Mouse (Mus musculus) lung, adult 2 months (tissue): ENCODE results near the gene Olfr263. TPM values are rescaled to one million over a fixed set of nuclear protein-coding genes. Genes with fewer than 3 reads are reported as not detected.

Experiments
- DNase-seq: peaks from one replicate; pipeline ENCODE4 v3.0.0; 2022
- H3K4me1 ChIP-seq: fragments of 200-500 bp; 2 replicates; pipeline ENCODE4 v1.6.1; 2011; ENCODE audit warnings: low read length; ENCODE audit not compliant: control insufficient read depth, insufficient read depth
- H3K4me3 ChIP-seq: fragments of 200-500 bp; replicated peaks from 2 replicates; pipeline ENCODE3; 2011; ENCODE audit warnings: low read depth, mild to moderate bottlenecking, control low read depth, low read length; ENCODE audit errors: extremely low read depth
- CTCF ChIP-seq: fragments of 200-500 bp; IDR thresholded peaks from 2 replicates; pipeline ENCODE4 v1.5.1; 2011; ENCODE audit warnings: mild to moderate bottlenecking, low read length, control low read depth; ENCODE audit not compliant: insufficient read depth
- POLR2A ChIP-seq: fragments of 200-500 bp; IDR thresholded peaks from 2 replicates; pipeline ENCODE4 v1.6.1; 2011; ENCODE audit warnings: low read depth, mild to moderate bottlenecking, control low read depth, low read length, borderline replicate concordance; ENCODE audit errors: extremely low read depth
- WGBS: fragments of 180-500 bp; shearing (Covaris S2); methylation state at CpG from one replicate; pipeline ENCODE4 v1.1.7; 2018; 5-methylcytosine and 5-hydroxymethylcytosine counted together
- polyA plus RNA-seq: library from polyadenylated mRNA; depleted of rRNA; stranded (reverse); fragments of >200 nt; gene quantifications from 2 replicates; pipeline ENCODE4 v1.2.3, GENCODE M21; 2012

Olfr263 gene
- polyA plus RNA-seq, 1 experiment: not detected

DNA sequence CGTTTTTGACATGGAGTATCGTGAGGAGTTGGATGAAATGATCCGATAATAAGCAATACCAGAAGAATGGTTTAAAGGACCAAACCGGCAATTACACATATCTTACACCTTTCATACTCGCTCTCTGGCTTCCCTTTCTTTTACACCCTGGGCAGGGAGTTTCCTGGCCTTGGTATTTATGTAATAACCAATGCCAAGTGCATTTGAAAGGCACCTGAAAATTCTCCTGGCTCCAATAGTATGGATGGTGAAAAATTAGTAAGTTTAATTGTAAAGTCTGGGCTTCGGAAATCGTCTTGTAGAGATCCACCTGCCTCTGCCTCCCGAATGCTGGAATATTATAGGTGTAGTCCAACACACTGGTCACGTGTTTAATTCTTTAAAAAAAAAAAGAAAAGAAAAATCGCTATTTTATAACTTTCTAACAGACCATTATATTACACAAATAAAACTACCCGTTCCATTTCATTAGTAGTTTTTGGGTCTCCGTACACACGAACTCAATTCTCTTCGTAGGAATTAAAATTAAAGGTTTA is 39.8 kb downstream of the Olfr263 start:
- 1% methylated on average over 14 of the region's 14 CpGs for WGBS
- TF ChIP-seq POLR2A (no peak), CTCF (no peak)
- DNase-seq: no peak

DNA sequence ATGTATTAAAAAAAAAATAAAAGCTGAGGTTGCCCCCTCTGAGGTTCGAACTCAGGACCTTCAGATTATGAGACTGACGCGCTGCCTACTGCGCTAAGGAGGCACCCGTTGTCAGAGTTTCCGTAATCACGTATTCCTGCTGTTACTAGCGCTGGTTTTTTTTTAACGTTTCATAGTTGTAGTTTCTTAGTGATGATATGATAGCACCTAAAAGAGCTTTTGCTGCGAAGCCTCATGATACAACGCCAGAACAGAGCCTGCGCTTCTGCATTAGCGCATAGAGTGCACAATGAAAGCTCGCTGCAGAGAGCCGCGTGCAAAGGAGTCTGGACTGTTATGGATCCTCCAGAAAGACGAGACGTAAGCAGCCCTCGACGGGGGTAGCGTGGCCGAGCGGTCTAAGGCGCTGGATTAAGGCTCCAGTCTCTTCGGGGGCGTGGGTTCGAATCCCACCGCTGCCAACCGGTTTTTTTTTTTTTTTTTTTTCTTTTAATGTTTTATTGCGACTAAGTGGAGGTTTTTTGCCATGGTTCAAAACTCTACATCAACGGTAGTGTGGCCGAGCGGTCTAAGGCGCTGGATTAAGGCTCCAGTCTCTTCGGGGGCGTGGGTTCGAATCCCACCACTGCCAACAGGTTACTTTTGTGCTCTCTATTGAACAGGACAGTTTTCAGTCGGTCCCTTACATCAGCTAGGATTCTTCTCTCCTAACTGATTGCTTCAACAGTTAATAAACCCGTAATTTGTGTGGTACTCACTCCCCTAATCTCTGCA is 40.4 kb downstream of the Olfr263 start:
- TF ChIP-seq POLR2A: no peak
- peak; percentile 76 for DNase-seq
- 2% methylated on average over 39 of the region's 39 CpGs for WGBS
- Histone ChIP-seq H3K4me3 (peak overlapping the region; percentile 74), H3K4me1 (no peaks in the 10 kb centered on the region; the same call in 1 of the 2 replicates)

More for the DNA sequence above, 39.8 kb downstream of the Olfr263 start:
- no peaks in the 10 kb centered on the region; the same call in 1 of the 2 replicates for H3K4me1 ChIP-seq
- H3K4me3 ChIP-seq: peak overlapping the region; percentile 71

DNA sequence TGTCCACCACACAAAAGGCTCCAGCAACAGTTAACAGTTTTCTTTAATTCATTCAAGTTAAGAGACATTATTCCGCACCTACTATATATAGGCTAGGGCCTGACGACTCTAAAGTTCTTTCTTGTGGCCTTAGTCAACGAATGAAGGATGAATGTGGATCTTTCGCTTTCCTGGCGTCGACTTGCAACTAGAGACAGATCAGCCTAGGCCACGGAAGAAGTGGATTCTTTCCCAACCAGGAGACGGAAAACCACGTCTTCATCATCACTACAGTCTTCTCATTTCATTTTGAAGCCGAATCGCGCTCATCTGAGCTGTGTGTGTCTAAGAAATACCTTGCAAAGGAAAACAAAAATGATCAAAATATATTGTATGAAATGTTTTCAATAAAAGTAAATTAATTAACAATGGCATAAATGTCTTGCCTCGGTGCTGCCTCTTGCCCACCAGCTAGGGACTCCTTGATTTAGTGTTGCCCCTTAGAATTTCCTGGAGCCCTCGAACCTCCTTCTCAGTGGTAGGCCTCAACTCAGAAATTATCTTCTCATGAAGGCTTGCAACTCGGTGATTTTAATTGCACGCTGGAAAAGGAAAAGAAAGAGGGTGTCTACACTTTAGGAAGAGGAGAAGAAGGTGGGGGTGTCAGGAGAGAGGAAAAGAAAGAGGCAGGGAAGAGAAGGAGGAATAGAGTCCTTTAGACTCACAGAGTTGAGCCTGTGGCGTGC is 41.2 kb downstream of the Olfr263 start:
- no peak for TF ChIP-seq POLR2A
- TF ChIP-seq CTCF: no peak
- Histone ChIP-seq H3K4me1 (no peaks in the 10 kb centered on the region; the same call in 1 of the 2 replicates), H3K4me3 (no peak overlapping the region)
- WGBS: 74% methylated on average over 17 of the region's 17 CpGs
- no peak for DNase-seq

DNA sequence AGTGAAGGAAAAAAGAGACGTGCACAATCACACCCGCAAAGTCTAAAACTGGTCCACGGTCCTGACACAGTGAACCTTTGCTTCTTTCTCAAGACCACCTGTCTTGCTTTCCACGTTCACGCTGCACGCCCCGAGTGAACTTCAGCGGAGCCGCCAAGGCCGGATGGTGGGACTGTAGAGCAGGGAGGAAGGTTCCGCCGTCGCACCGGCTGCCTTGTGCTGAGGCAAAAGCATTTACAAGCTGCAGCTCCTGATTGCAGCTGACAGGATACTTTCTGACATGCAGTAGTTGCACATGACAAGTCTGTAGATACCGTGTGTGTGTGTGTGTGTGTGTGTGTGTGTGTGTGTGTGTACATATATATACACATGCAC is 41.7 kb downstream of the Olfr263 start:
- Histone ChIP-seq H3K4me1 (no peaks in the 10 kb centered on the region; the same call in 1 of the 2 replicates), H3K4me3 (no peak overlapping the region)
- no peak for DNase-seq
- TF ChIP-seq CTCF (no peak), POLR2A (no peak)
- WGBS: 36% methylated on average over 15 of the region's 15 CpGs

DNA sequence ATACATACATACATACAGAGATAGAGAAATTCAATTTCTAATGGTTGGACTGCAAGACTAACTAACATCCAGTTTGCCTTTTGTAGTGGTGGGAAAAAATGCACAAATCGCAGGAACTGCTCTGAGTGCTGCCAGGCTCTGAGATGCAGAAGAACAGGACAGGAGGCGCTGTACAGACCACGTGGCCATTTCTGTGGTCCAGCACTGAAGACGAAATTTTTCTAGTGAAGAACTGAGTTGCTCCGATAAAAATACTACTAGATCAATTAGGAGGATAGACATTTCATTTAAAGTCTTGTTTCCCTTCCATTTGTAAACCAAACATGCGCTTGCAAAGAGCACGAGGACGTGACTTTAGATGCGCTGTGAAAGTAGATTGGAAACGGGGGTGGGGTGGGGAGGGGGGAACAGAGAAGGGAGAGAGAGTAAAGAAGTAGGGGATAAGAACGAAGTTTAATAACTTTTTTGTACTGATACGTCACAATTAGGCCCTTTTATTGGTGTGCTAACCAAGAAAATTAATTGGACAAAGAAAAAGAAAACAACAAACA is 42.2 kb downstream of the Olfr263 start:
- no peak for DNase-seq
- WGBS: 3% methylated on average over 12 of the region's 12 CpGs
- TF ChIP-seq POLR2A: no peak
- TF ChIP-seq CTCF: no peak
- peak overlapping the region; percentile 51 for H3K4me3 ChIP-seq
- no peaks in the 10 kb centered on the region; the same call in 1 of the 2 replicates for H3K4me1 ChIP-seq

DNA sequence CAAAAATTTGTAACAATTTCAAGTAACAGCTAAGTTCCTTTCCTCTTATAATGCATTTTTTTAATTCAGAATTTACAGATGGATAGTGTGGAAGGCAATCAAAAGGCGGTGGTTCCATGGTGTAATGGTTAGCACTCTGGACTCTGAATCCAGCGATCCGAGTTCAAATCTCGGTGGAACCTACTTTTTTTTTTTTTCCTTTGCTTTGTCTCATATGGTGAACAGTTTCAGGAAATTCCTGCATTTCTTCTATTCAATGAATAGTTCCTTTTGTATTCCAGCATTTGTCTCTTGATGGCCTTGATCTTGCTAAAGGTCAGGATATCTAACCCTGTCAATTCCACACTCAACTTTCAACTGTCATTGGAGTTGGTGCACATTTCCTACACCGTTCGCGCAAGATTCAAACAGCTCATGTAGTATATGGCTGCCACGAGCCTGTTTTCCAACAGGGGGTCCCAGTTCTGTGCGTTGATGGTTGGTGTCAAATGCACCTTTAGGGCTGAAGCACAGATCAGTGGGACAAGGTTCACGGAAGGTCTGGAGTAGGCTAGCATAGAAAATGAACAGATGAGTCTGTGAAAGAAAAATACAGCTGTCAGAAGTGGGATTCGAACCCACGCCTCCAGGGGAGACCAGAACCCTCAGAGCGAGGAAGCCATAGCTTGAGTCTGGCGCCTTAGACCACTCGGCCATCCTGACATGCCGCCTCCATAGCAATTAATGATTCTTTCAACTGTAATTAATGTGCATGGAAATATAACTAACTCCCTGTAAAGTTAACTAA is 43.0 kb downstream of the Olfr263 start:
- TF ChIP-seq POLR2A: no peak
- peak; percentile 41 for DNase-seq
- Histone ChIP-seq H3K4me1 (no peaks in the 10 kb centered on the region; the same call in 1 of the 2 replicates), H3K4me3 (peak overlapping the region; percentile 65)
- 2% methylated on average over 16 of the region's 16 CpGs for WGBS

DNA sequence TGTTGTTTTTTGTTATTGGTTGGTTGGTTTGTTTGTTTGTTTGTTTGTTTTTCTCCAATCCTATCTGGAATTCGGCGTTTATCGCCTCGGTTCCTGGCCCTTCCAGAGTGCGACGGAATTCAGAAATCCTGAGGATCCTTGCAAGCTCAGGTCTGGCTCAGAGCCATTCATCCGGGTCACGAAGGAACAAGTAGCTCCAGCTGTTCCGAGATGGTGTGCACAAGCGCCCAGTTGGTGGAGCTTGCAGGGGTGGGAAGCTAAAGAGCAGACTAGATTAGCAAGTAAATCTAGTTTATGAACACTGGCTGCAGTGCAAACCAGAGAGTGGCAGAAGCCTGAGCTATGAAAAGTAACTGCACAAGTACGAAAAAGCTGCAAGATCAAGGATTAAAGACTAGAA is 43.6 kb downstream of the Olfr263 start:
- peak; percentile 75 for DNase-seq
- Histone ChIP-seq H3K4me3 (peak overlapping the region; percentile 53), H3K4me1 (no peaks in the 10 kb centered on the region; the same call in 1 of the 2 replicates)
- TF ChIP-seq CTCF: no peak
- TF ChIP-seq POLR2A: no peak
- 1% methylated on average over 11 of the region's 11 CpGs for WGBS

DNA sequence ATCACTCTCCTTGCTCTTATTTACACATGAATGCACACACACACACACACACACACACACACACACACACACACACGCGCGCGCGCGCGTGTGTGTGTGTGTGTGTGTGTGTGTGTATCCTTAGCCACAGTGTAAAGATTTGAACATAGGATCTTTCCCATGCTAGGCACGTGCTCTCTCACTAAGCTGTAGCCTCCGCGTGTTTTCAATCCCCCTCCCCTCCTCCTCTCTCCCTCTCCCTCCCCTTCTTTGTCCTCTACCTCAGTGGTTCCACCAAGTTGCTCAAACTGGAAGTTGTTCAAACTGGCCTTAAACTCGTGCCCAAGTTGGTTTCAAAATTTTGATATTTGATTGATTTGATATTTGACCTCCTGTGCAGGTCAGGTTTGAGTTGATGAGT is 47.3 kb downstream of the Olfr263 start:
- Histone ChIP-seq H3K4me1 (peaks cover 2% of the 10 kb centered on the region; the same call in 1 of the 2 replicates), H3K4me3 (no peak overlapping the region)
- TF ChIP-seq CTCF (no peak), POLR2A (no peak)
- DNase-seq: no peak
- WGBS: 71% methylated on average over 11 of the region's 11 CpGs

DNA sequence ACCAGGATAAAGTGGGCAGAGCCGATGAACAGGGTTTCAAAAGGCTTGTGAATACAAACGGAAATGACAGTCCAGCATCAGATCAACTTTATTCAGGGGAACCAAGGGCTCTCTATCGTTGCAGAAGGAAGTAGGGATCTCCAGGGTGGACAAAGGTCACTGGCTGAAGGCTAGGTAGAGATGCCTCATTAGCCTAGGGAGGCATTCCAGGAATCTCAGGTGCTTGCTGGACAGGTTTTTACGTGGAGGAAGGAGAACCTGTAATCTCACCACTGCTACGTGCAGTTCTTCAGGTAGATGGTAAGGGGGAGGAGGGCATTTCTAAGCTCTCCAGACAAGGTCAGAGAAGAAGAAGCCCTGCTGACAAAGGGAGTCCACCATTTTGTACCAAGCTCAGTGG is 48.2 kb downstream of the Olfr263 start:
- TF ChIP-seq POLR2A (no peak), CTCF (no peak)
- Histone ChIP-seq H3K4me3 (no peak overlapping the region), H3K4me1 (peaks cover 2% of the 10 kb centered on the region; the same call in 1 of the 2 replicates)
- WGBS: 54% methylated on average over 5 of the region's 5 CpGs
- no peak for DNase-seq
